Mouse (Mus musculus): ENCODE measurements at regions not wholly inside any gene's neighbourhood (a gene's known extent, or its start where the extent isn't known, plus 50 kb on each side); places are given as distances from the start of the nearest gene placed in this dataset.

DNA sequence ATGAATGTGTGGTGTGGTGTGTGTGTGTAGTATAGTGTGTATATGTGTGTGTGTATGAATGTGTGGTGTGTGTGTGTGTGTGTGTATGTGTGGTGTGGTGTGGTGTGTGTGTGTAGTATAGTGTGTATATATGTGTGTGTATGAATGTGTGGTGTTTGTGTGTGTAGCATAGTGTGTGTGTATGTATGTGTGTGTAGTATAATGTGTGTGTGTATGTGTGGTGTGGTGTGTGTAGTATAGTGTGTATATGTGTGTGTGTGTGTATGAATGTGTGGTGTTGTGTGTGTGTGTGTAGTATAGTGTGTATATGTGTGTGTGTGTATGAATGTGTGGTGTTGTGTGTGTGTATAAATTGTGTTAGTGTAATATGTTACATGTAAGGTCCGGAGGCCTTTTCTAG is 600.5 kb upstream of the Auts2 start:
- no peaks in the 10 kb centered on the region for H3K36me3 ChIP-seq (ENCODE audit: control insufficient read depth, insufficient read depth, low read length)
- WGBS = 97% methylated on average over 1 of the region's 1 CpGs
- TF ChIP-seq POLR2A (IDR thresholded peaks at IDR 0.05; ENCODE audit: low read depth, low read length) (no peak), CTCF (IDR thresholded peaks at IDR 0.05; ENCODE audit: extremely low read depth, insufficient read depth, insufficient read length, insufficient replicate concordance) (no peak)
- H3K27ac ChIP-seq (ENCODE audit: insufficient read depth, low read length) = no peak overlapping the region
- H3K27me3 ChIP-seq (ENCODE audit: control insufficient read depth, insufficient read depth, low read length) = no peaks in the 10 kb centered on the region
- H3K4me1 ChIP-seq (ENCODE audit: control insufficient read depth, insufficient read depth, insufficient read length) = no peaks in the 10 kb centered on the region
- no peak overlapping the region for H3K4me3 ChIP-seq (ENCODE audit: extremely low read depth, insufficient read depth, insufficient read length)
- DNase-seq (ENCODE audit: low read depth in 1 of 2, low spot score in 2 of 2) = no peak

GRCm38 (mm10) chr5:133142401-133143115 is 599.4 kb upstream of the Auts2 start:
- Histone ChIP-seq H3K4me1 (ENCODE audit: control insufficient read depth, insufficient read depth, insufficient read length) (no peaks in the 10 kb centered on the region), H3K27me3 (ENCODE audit: control insufficient read depth, insufficient read depth, low read length) (no peaks in the 10 kb centered on the region), H3K27ac (ENCODE audit: insufficient read depth, low read length) (no peak overlapping the region), H3K4me3 (ENCODE audit: extremely low read depth, insufficient read depth, insufficient read length) (no peak overlapping the region), H3K36me3 (ENCODE audit: control insufficient read depth, insufficient read depth, low read length) (no peaks in the 10 kb centered on the region)
- WGBS = 14% methylated on average over 11 of the region's 11 CpGs
- no peak for TF ChIP-seq CTCF (IDR thresholded peaks at IDR 0.05; ENCODE audit: extremely low read depth, insufficient read depth, insufficient read length, insufficient replicate concordance)
- no peak for TF ChIP-seq POLR2A (IDR thresholded peaks at IDR 0.05; ENCODE audit: low read depth, low read length)
- DNase-seq (ENCODE audit: low read depth in 1 of 2, low spot score in 2 of 2) = no peak

DNA sequence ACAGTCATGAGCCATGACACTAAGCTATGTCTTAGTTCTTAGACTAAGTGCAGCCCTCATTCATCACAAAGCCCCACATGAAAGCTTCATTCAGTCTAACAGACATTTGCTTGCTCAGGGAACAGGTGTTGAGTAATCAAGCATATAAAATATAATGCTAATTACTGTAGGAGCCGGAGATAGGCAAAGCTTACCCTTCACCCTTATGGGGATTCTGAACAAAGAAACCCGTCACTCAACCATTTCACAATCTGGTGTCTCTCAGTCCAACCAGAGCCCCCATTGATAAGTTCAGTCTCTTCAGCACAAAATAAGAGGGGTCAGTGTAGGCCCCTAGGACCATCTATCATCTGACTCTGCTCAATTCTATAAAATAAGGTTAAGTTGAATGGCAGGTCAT is 587.9 kb upstream of the Auts2 start:
- DNase-seq (ENCODE audit: low read depth in 1 of 2, low spot score in 2 of 2) = no peak
- no peak for TF ChIP-seq POLR2A (IDR thresholded peaks at IDR 0.05; ENCODE audit: low read depth, low read length)
- TF ChIP-seq CTCF (IDR thresholded peaks at IDR 0.05; ENCODE audit: extremely low read depth, insufficient read depth, insufficient read length, insufficient replicate concordance) = no peak

DNA sequence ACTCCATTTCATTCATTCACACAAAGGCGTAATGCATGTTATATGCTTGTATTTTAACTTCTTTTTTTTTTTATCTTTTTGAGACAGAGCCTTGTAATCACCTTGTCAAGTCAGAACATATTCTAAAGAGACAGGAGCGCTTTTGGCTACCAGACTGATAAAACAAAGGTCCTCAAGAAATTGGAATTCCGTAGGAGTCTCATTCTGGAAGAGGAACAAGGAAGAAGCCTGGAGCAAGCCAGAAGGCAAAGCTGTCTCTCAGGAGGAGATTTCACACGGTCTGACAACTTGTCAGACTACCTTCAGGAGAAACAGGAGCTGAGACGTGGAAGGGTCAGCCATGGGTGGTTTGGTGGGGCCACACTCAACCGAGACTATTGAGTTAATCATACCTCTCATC is 587.2 kb upstream of the Auts2 start:
- H3K4me1 ChIP-seq (ENCODE audit: control insufficient read depth, insufficient read depth, insufficient read length) = no peaks in the 10 kb centered on the region
- DNase-seq (ENCODE audit: low read depth in 1 of 2, low spot score in 2 of 2) = no peak
- H3K36me3 ChIP-seq (ENCODE audit: control insufficient read depth, insufficient read depth, low read length) = no peaks in the 10 kb centered on the region
- 82% methylated on average over 6 of the region's 6 CpGs for WGBS
- TF ChIP-seq POLR2A (IDR thresholded peaks at IDR 0.05; ENCODE audit: low read depth, low read length) (no peak), CTCF (IDR thresholded peaks at IDR 0.05; ENCODE audit: extremely low read depth, insufficient read depth, insufficient read length, insufficient replicate concordance) (no peak)
- no peak overlapping the region for H3K4me3 ChIP-seq (ENCODE audit: extremely low read depth, insufficient read depth, insufficient read length)
- H3K27ac ChIP-seq (ENCODE audit: insufficient read depth, low read length) = no peak overlapping the region
- no peaks in the 10 kb centered on the region for H3K27me3 ChIP-seq (ENCODE audit: control insufficient read depth, insufficient read depth, low read length)

More for the DNA sequence above, 587.9 kb upstream of the Auts2 start:
- no peak overlapping the region for H3K4me3 ChIP-seq (ENCODE audit: extremely low read depth, insufficient read depth, insufficient read length)
- no peaks in the 10 kb centered on the region for H3K4me1 ChIP-seq (ENCODE audit: control insufficient read depth, insufficient read depth, insufficient read length)
- no peaks in the 10 kb centered on the region for H3K27me3 ChIP-seq (ENCODE audit: control insufficient read depth, insufficient read depth, low read length)
- 94% methylated on average over 2 of the region's 2 CpGs for WGBS
- H3K27ac ChIP-seq (ENCODE audit: insufficient read depth, low read length) = no peak overlapping the region
- H3K36me3 ChIP-seq (ENCODE audit: control insufficient read depth, insufficient read depth, low read length) = no peaks in the 10 kb centered on the region

DNA sequence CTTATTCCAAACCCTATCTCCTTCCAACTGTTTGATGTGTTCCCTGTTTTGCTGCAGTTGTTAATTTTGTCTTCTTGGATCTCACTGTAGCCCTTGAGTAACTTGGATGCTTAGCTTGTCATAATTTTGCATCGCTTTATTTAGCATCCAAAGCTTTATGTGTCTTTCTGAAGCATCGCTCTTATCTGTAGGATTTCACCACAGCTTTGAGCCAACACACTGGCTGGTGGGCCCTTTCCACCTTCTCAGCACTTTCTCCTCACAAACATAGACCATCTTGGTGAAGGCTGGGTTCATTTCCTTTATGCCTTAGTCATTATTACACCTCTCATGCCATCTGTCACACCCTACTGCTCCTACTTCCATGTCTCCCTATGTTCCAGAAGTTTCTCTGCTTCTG is 581.1 kb upstream of the Auts2 start:
- H3K36me3 ChIP-seq (ENCODE audit: control insufficient read depth, insufficient read depth, low read length) = no peaks in the 10 kb centered on the region
- H3K27ac ChIP-seq (ENCODE audit: insufficient read depth, low read length) = no peak overlapping the region
- H3K4me1 ChIP-seq (ENCODE audit: control insufficient read depth, insufficient read depth, insufficient read length) = no peaks in the 10 kb centered on the region
- no peak overlapping the region for H3K4me3 ChIP-seq (ENCODE audit: extremely low read depth, insufficient read depth, insufficient read length)
- no peaks in the 10 kb centered on the region for H3K27me3 ChIP-seq (ENCODE audit: control insufficient read depth, insufficient read depth, low read length)
- TF ChIP-seq POLR2A (IDR thresholded peaks at IDR 0.05; ENCODE audit: low read depth, low read length) (no peak), CTCF (IDR thresholded peaks at IDR 0.05; ENCODE audit: extremely low read depth, insufficient read depth, insufficient read length, insufficient replicate concordance) (no peak)
- DNase-seq (ENCODE audit: low read depth in 1 of 2, low spot score in 2 of 2) = no peak
- WGBS = 87% methylated on average over 2 of the region's 2 CpGs

GRCm38 (mm10) chr5:133113946-133114345 is 570.8 kb upstream of the Auts2 start:
- H3K27ac ChIP-seq (ENCODE audit: insufficient read depth, low read length) = no peak overlapping the region
- H3K27me3 ChIP-seq (ENCODE audit: control insufficient read depth, insufficient read depth, low read length) = no peaks in the 10 kb centered on the region
- no peaks in the 10 kb centered on the region for H3K4me1 ChIP-seq (ENCODE audit: control insufficient read depth, insufficient read depth, insufficient read length)
- DNase-seq (ENCODE audit: low read depth in 1 of 2, low spot score in 2 of 2) = no peak
- no peak overlapping the region for H3K4me3 ChIP-seq (ENCODE audit: extremely low read depth, insufficient read depth, insufficient read length)
- no peaks in the 10 kb centered on the region for H3K36me3 ChIP-seq (ENCODE audit: control insufficient read depth, insufficient read depth, low read length)
- 81% methylated on average over 4 of the region's 4 CpGs for WGBS
- no peak for TF ChIP-seq CTCF (IDR thresholded peaks at IDR 0.05; ENCODE audit: extremely low read depth, insufficient read depth, insufficient read length, insufficient replicate concordance)
- no peak for TF ChIP-seq POLR2A (IDR thresholded peaks at IDR 0.05; ENCODE audit: low read depth, low read length)

GRCm38 (mm10) chr5:133113183-133113582 is 570.0 kb upstream of the Auts2 start:
- no peak overlapping the region for H3K4me3 ChIP-seq (ENCODE audit: extremely low read depth, insufficient read depth, insufficient read length)
- no peaks in the 10 kb centered on the region for H3K27me3 ChIP-seq (ENCODE audit: control insufficient read depth, insufficient read depth, low read length)
- H3K27ac ChIP-seq (ENCODE audit: insufficient read depth, low read length) = no peak overlapping the region
- no peak for DNase-seq (ENCODE audit: low read depth in 1 of 2, low spot score in 2 of 2)
- H3K36me3 ChIP-seq (ENCODE audit: control insufficient read depth, insufficient read depth, low read length) = no peaks in the 10 kb centered on the region
- 87% methylated on average over 2 of the region's 2 CpGs for WGBS
- TF ChIP-seq POLR2A (IDR thresholded peaks at IDR 0.05; ENCODE audit: low read depth, low read length) (no peak), CTCF (IDR thresholded peaks at IDR 0.05; ENCODE audit: extremely low read depth, insufficient read depth, insufficient read length, insufficient replicate concordance) (no peak)
- no peaks in the 10 kb centered on the region for H3K4me1 ChIP-seq (ENCODE audit: control insufficient read depth, insufficient read depth, insufficient read length)
